Mouse (Mus musculus): ENCODE measurements at regions not wholly inside any gene's neighbourhood (a gene's known extent, or its start where the extent isn't known, plus 50 kb on each side); places are given as distances from the start of the nearest gene placed in this dataset.

DNA sequence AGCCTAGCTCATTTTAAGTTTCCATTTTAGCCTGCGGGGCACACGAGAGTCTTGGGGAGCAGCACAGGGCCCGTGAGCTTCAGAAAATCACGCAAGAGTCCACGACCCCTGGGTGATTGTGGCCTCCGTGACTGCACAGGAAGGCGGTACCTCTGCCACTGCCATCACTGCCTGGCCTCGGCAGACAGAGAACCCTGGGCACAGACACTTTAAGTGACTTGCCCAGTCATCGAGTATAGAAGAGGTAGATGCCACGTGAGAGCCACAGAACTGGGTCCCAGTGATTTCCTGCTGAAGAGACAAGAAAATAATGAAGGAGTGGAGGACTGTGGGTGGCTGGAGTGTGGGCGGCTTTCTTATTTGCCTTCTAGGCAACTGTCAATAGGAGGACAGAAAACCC is 90.4 kb upstream of the Pmepa1 start:
- no peak for DNase-seq (ENCODE audit: low spot score in 2 of 2)

DNA sequence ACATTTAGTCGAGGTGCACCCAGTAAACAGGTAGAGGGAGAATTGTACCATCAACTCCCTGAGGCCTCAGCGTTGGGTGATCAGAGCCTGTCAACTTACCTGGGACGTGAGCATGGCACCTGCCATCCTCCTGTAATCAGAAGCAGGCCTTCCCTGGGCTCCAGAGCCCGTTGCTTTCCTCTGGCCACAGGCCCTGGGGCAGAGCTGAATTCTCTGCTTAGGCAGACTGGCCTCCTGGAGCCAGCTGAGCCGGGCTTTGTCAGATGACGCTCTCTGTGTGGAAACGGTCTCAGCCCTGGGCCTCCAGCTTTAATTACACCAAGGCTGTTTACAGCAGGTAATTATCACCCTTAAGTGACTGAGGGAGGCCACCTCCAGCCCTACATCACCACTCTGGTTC is 92.6 kb upstream of the Pmepa1 start:
- no peak for DNase-seq (ENCODE audit: low spot score in 2 of 2)

DNA sequence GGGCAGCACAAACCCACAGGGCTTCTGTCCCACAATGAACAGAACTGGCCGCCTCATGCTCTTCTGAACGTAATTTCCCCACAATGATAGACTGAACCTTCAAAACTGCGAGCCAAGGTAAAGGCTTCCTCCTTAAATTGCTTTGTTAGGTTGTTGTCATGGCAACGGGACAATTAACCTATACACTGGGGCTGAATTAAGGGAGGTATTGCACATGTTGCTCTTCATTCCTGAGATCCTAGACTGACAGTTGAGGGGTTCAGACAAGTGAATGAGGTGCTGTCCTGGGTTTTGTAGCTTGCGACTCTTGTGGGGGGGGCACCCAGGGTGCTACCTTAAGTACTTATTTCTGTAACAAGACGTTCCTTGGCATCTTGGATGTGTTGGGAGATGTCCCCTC is 100.6 kb upstream of the Pmepa1 start:
- DNase-seq (ENCODE audit: low spot score in 2 of 2): no peak

DNA sequence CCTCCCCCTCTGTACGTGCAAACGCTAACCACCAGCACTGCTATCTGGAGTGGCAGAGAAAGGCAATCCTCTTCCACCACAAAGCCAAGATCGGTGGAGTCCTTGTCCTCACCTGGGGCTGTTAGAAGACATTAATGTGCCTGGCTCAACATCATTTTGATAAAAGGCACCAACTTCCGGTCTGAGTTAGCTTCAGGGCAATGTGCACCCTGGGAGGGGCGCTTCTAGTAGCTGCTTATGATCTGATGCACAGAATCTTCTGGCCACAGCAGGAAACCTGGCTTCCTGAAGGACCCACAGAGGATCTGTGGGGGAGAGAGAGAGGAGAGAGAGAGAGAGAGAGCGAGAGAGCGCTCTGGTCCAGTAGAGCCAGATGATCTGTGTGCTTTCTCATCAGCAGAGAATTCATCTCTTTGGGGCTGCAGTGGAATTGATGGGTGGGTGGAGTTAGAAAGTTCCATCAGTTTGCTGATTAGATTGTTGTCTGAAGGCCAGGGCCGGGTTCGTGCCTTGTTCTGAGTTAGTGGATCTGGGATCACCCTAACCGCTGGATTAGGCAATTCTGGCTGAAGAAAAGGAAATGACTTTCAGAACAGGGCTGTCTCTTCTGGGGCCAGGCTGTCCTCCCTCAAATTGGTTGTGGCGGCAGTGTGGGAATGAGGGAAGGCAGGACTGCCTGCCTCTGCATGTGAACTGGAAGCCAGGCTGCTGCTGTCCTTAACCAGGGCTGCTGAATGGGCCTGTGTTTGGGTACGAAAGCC is 101.3 kb upstream of the Pmepa1 start:
- DNase-seq (ENCODE audit: low spot score in 2 of 2): no peak

- no peak for DNase-seq (ENCODE audit: low spot score in 2 of 2)
Measured at GRCm38 (mm10) chr2:173379736-173380135, 103.4 kb upstream of the Pmepa1 start.

DNA sequence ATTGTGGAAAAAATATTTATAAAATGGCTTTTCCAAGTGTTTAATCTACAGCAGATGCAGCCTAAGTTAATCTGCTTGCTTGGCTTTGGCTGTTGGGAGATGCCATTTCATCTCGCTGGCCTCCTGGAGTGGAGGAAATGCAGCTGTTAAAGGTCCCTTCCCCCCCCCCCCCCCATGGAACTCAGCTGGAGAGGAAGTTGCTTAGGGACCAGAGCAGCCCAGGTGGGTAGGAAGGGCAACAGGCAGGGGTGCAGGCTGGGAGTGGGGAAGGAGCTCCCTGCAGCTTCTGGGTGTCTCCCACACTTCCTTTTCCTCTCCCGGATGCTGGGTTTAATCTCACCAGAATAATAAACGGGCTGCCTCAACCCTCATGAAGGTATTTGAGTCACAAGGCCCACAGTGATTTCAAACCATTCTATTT is 104.0 kb upstream of the Pmepa1 start:
- DNase-seq (ENCODE audit: low spot score in 2 of 2): no peak

DNA sequence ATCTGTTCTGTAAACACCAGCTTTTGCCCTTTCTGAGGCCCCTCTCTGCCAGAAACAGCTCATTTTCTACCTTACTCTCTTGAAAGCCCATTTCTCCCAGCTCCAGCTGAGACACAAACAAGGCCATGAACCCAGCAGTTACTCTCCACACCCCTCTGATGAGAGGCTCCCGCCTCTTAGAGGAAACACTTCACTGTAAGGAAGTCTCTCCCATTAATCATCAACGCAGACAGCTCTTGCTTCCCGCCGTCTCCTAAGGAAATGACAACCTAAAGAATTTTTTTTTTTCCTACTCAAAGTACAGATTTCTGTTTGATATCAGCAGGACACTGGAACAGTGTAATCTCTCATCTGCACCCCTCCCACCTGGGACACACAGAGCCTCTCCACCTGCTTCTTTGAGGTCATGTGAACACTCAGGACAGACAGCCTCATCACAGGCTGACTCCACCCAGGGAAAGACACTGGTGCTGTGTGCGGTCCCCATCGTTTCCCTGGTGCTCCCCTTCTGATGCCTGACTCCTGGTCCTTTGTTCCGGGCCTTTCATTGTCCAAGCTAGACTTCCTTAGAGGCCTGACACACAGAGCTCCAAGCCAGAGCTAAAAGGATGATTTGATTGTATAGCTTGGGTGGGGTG is 106.0 kb upstream of the Pmepa1 start:
- DNase-seq (ENCODE audit: low spot score in 2 of 2): no peak

DNA sequence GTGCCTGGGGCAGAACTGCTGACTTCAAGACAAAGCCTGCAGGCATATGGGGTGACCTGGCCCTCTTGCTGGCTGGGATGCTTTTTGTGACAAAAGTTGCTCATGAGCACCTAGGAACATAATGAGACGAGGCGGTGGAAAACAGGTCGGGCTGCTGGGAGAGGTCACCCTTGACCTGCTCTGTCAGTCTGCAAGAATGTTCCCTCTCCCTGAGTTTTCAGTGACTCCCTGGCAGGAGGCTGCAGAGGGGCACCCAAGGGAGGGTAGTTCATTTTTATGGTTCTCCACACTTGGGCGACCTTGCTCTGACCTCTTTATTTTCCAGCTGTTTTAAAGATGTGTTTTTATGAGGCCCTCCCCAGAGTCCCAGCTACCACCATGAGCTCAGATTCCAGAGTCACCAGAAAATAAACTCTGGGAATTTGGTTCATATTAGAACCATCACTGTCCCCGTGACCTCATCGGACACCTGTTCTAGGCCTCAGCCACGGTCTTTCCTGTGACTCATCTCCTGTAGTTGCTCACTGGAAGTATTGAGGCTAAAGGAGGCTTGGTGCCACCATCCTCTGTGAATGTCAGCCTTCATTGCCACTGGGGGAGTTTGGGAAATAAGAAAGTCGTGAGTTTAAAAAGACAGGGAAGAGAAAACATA is 108.7 kb upstream of the Pmepa1 start:
- no peak for DNase-seq (ENCODE audit: low spot score in 2 of 2)

DNA sequence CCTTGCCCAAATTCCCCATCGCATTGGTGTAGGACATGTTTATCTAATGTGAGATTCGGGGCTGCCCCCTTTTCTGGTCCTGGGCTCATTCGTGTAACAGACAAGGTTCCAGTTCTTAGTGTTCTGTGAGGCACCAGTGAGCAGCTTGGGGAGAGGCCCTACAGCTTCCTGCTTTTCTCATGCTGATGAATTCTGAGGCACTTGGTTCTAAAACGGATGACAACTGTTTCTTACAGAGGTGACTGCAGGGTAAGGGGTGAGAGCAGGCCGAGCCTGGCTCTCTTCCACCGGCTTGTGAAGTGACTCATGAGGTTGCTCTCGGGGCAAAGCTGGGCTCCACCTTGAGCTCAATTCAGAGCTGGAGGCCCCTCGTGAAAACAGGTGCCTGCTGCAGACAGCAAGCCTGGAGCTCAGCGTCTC is 109.4 kb upstream of the Pmepa1 start:
- DNase-seq (ENCODE audit: low spot score in 2 of 2): no peak

GRCm38 (mm10) chr2:173388140-173388539 is 111.8 kb upstream of the Pmepa1 start:
- DNase-seq (ENCODE audit: low spot score in 2 of 2): no peak

- no peak for DNase-seq (ENCODE audit: low spot score in 2 of 2)
Measured at GRCm38 (mm10) chr2:173392557-173393323, 116.4 kb upstream of the Pmepa1 start.

- DNase-seq (ENCODE audit: low spot score in 2 of 2): no peak
Measured at GRCm38 (mm10) chr2:173393324-173393592, 116.9 kb upstream of the Pmepa1 start.

DNA sequence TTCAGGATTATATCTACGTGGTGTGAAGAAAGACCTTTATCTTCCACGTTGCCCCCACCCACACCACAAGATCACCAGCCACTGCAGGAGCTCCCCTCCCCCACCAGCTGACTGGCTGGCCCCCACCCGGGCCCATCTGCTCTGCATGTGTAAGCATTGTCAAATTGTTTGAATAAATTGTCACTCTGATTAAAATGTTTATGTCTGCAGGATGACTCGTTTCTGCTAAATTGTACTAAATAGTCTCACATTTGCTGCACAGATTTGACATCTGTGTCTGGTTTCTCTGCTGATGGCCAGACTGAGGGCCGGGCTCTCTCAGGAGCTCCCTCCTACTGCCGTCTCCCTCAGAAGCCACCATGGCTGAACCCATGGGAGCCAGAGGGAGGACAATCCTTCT is 119.2 kb upstream of the Pmepa1 start:
- DNase-seq (ENCODE audit: low spot score in 2 of 2): no peak

DNA sequence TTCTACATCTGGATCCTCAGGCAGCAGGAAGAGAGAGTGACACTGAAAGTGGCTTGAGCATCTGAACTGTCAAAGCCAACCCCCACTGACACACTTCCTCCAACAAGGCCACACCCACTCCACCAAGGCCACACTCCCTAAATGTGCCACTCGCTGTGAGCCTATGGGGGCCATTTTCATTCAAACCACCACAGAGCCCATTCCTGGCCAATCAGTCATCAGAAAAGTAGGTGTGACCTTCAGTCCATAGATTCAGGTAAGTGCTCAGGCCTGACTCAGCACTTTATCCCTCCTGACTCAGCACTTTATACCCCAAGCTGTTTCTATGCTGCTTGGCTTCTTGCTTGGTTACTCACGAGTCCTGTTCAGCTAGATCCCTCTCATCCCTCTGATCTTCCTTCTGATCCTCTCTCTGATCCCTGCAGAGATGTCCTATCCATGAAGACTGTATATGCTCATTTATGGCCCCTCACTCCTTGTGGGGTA is 121.6 kb upstream of the Pmepa1 start:
- no peak for DNase-seq (ENCODE audit: low spot score in 2 of 2)

GRCm38 (mm10) chr2:173405629-173406028 is 116.8 kb upstream of the 1700021F07Rik start:
- DNase-seq (ENCODE audit: low spot score in 2 of 2): no peak

DNA sequence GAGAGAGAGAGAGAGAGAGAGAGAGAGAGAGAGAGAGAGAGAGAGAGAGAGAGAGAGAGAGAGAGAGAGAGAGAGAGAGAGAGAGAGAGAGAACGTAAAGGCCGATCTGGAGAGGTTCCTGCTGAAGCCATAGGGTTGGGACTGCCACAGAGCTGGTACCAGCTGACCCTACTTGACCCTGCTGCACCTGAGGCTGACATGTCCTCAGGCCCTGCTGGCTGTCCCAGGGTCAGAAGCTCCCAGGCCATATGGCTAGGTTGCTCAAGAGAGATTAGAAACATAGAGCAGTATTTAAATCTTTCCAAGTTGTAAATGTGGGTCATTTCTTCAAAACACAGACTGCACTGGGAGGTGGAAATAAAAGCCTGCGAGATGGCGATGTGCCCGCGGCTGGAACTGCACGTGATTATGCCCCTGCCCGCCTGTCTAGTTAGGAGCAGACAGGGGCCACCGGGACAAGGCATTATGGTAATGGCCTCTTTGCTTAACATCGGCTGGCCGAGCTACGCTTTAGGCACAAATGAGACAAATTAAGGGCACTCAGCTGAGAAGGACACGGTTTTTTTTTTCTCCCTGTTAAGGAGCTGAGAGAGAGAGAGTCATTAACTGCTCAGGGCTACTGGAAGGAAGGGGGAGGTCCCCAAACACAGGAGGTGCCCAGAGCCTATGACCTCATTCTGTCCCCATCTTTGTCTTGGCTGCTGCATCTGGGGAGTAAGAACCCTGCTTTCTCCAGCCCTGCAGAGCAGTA is 115.9 kb upstream of the 1700021F07Rik start:
- DNase-seq (ENCODE audit: low spot score in 2 of 2): no peak

DNA sequence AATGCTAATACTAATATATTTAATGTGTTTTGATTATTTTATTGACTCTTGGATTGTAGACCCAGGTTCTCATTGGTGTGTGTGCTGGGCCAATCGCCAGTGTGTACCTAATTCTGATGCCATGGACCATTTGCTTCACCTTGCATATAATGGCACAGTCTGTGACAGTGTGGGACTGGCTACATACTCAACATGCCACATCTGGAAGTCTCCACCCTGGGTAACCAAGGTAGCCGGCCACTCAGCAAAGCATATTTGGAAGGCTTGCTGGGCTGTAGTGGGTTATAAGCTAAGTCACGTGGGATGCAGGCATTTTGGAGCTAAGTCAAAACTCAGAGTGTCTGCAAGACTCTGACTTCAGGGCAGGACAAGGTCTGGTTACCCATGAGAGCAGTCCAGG is 115.3 kb upstream of the 1700021F07Rik start:
- DNase-seq (ENCODE audit: low spot score in 2 of 2): no peak

DNA sequence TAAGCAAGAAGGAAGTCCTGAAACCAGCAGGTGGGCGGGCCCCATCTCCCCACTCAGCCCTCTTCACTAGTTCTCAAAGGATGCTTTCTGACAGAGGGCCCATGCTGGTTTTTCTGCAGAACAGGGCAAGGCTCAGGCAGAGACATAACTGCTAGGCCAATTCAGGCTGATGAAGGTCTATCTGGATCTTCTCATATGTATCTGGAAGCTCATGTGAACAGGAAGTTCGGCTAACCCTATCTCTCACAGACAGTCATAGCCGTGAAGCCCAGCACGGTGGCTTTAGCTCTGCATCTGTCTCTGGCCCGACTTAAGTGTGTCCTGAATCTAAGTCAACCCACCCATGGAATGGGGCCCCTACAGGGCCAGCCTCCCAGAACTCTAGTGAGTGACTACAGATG is 113.7 kb upstream of the 1700021F07Rik start:
- no peak for DNase-seq (ENCODE audit: low spot score in 2 of 2)

GRCm38 (mm10) chr2:173409433-173409832 is 113.0 kb upstream of the 1700021F07Rik start:
- DNase-seq (ENCODE audit: low spot score in 2 of 2): no peak

DNA sequence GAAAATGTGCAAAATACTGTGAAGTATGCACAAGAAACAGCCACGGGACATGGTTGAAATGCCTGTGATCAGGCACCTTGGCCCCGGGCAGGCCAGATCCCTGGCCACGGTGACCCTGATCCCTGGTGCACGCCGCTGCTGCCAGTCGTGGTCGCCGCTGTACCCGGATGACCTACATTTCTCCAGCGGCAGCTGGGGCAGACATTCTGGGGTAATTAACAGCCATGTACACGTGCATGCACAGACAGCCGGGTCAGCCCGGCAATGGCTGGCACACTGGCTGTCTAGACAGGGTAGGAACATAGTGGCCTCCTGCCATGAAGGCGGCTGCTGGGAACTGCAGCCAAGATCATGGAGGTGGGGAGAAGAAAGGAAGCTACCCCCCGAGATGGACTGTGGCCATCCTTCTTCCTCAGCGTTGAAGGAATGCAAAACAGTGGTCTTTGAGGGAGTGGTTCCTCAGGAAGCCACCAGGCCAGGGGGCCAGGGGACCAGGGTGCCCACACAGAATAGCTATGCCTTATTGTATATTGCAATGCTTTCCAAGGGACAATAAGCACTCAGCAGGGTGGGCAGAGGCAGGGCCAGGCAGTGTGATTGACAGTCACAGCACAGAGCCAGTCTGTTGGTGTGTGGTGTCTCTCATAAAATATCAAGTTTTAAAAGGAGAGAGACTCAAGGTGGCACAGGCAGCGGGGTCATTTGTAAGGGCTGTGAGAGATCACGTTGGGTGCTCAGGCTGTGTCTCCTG is 108.3 kb upstream of the 1700021F07Rik start:
- DNase-seq (ENCODE audit: low spot score in 2 of 2): no peak
